Mouse (Mus musculus) heart, embryonic 16.5 days (tissue): ENCODE results near the gene Orc1. TPM values are rescaled to one million over a fixed set of nuclear protein-coding genes. Genes with fewer than 3 reads are reported as not detected.
A peak's percentile ranks its signal among the peaks of the same experiment; 100 is the strongest.

Experiments used
- ATAC-seq: fragments of 200-750 bp; cut with Nextera tagmentation; replicated peaks from 2 replicates; pipeline ENCODE4 v1.8.0; 2017; ENCODE audit warnings: moderate number of reproducible peaks; ENCODE audit not compliant: insufficient read depth, low FRiP score; ENCODE audit errors: extremely low read depth
- H3K27ac ChIP-seq: fragments of 300-500 bp; sonication (generic); 2 replicates; pipeline ENCODE4 v1.5.1; 2014; ENCODE audit warnings: mild to moderate bottlenecking, low read length, control low read depth, moderate library complexity
- H3K27me3 ChIP-seq: fragments of 300-500 bp; sonication (generic); 2 replicates; pipeline ENCODE4 v1.6.1; 2014; ENCODE audit warnings: low read length, mixed read lengths; ENCODE audit not compliant: control insufficient read depth, insufficient read depth
- H3K36me3 ChIP-seq: fragments of 300-500 bp; sonication (generic); 2 replicates; pipeline ENCODE4 v1.6.1; 2014; ENCODE audit not compliant: control insufficient read depth, insufficient read depth
- H3K4me1 ChIP-seq: fragments of 300-500 bp; sonication (generic); 2 replicates; pipeline ENCODE4 v1.6.1; 2014; ENCODE audit warnings: low read length, mixed read lengths; ENCODE audit not compliant: control insufficient read depth, insufficient read depth
- H3K4me2 ChIP-seq: fragments of 300-500 bp; sonication (generic); 2 replicates; pipeline ENCODE4 v1.6.1; 2014; ENCODE audit warnings: low read depth, mild to moderate bottlenecking, control low read depth, low read length
- H3K4me3 ChIP-seq: fragments of 300-500 bp; sonication (generic); 2 replicates; pipeline ENCODE4 v1.5.1; 2014; ENCODE audit warnings: mild to moderate bottlenecking, control low read depth, low read length
- H3K9ac ChIP-seq: fragments of 300-500 bp; sonication (generic); 2 replicates; pipeline ENCODE4 v1.6.1; 2014; ENCODE audit warnings: low read length, control low read depth
- H3K9me3 ChIP-seq: fragments of 300-500 bp; sonication (generic); replicated peaks from 2 replicates; pipeline ENCODE4 v1.6.1; 2016; ENCODE audit warnings: low read length; ENCODE audit not compliant: control insufficient read depth
- WGBS: fragments of 180-500 bp; shearing (Covaris S2); extraction: QIAGEN DNeasy Blood & Tissue Kit; methylation state at CpG from one replicate; pipeline ENCODE4 v1.1.7; 2014; 5-methylcytosine and 5-hydroxymethylcytosine counted together
- polyA plus RNA-seq: library from polyadenylated mRNA; unstranded; fragments of >200 nt; fragmentation: Nextera tagmentation; extraction: Ambion mirVana; gene quantifications from 2 replicates; pipeline ENCODE4 v1.2.1, GENCODE M21; 2015

The Orc1 gene
- polyA plus RNA-seq, result 4.0 and 5.4 TPM in 2 replicates

- Histone ChIP-seq H3K4me1 (peaks cover 11% of the 10 kb centered on the region), H3K27ac (peak within 1 kb of the TSS; percentile 66), H3K36me3 (no peaks in the 10 kb centered on the region), H3K4me3 (peak within 1 kb of the TSS; percentile 71), H3K27me3 (no peaks in the 10 kb centered on the region), H3K4me2 (peak within 1 kb of the TSS; percentile 83), H3K9me3 (no peaks in the 10 kb centered on the region), H3K9ac (peak within 1 kb of the TSS; percentile 75)
- ATAC-seq, result peak; percentile 98
- WGBS, result under 1% methylated on average over 64 of the region's 64 CpGs
These were observed at the start of gene Orc1, which contains the start of gene Prpf38a for GRCm38 (mm10) chr4:108578840-108579742. Gene Orc1, plus strand, starts transcription at chr4:108579423. Gene Prpf38a, minus strand, starts transcription at chr4:108579336.

DNA sequence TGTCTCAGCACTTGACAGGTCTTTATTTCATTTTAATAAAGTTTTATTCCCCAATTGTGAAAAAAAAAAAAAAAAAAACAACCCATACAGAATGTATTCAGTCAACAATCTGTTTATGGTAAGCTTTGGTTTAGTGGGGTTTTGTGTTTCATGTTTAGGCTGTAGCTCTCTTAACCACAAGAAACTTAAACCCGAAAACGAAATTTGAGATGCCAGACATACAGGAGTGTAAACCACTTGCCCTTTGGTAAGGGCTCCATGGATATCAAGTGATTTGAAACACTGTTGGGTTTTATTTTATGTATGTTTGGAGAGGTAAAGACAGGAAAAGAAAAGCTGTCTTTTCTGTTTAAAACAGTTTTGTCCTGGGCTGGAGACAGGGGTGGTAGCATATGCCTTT is 39.5 kb upstream of the Orc1 start:
- H3K27ac ChIP-seq, result no peak overlapping the region
- H3K9ac ChIP-seq, result no peak overlapping the region
- H3K9me3 ChIP-seq, result no peaks in the 10 kb centered on the region
- WGBS, result 94% methylated on average over 2 of the region's 2 CpGs
- H3K27me3 ChIP-seq, result no peaks in the 10 kb centered on the region
- no peak overlapping the region for H3K4me3 ChIP-seq
- peaks cover 12% of the 10 kb centered on the region for H3K36me3 ChIP-seq
- ATAC-seq, result no peak
- H3K4me1 ChIP-seq, result no peaks in the 10 kb centered on the region
- H3K4me2 ChIP-seq, result no peak overlapping the region

GRCm38 (mm10) chr4:108565026-108565425 is 14.2 kb upstream of the Orc1 start:
- Histone ChIP-seq H3K27me3 (no peaks in the 10 kb centered on the region), H3K4me3 (no peak overlapping the region), H3K27ac (no peak overlapping the region), H3K9ac (no peak overlapping the region), H3K36me3 (peaks cover 56% of the 10 kb centered on the region), H3K4me2 (no peak overlapping the region), H3K9me3 (no peaks in the 10 kb centered on the region), H3K4me1 (no peaks in the 10 kb centered on the region)
- no peak for ATAC-seq
- WGBS, result 68% methylated on average over 1 of the region's 1 CpGs

DNA sequence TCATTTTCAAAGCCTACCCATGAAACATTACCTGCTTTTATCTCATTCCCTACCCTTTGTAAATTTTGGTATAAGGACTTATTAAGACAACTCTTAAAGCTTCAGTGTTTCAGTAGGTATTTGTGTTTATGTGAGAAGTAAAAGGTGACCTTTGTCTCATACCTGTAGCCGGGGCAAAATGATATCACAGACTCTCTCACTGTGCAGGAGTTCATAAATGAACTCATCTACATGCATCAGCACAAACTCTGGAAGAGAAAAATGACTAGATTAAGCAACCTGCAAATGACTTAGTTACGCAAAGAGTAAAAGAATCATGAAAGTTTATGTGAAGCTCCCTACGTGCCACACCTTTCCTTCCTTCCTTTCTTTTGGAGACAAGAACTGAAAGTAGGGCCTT is 6.6 kb upstream of the Orc1 start:
- Histone ChIP-seq H3K36me3 (peaks cover 33% of the 10 kb centered on the region), H3K27me3 (no peaks in the 10 kb centered on the region), H3K4me3 (no peak overlapping the region), H3K4me1 (peaks cover 1% of the 10 kb centered on the region; the same call in 1 of the 2 replicates), H3K4me2 (no peak overlapping the region), H3K9me3 (no peaks in the 10 kb centered on the region), H3K9ac (no peak overlapping the region), H3K27ac (no peak overlapping the region)
- no peak for ATAC-seq
- WGBS, result 92% methylated on average over 3 of the region's 3 CpGs

- Histone ChIP-seq H3K9ac (peak overlapping the region; percentile 72), H3K27me3 (no peaks in the 10 kb centered on the region), H3K27ac (peak overlapping the region; percentile 58), H3K36me3 (no peaks in the 10 kb centered on the region), H3K4me2 (peak overlapping the region; percentile 83), H3K9me3 (no peaks in the 10 kb centered on the region), H3K4me1 (peaks cover 11% of the 10 kb centered on the region), H3K4me3 (peak overlapping the region; percentile 71)
- WGBS, result under 1% methylated on average over 16 of the region's 16 CpGs
- peak; percentile 7; the same call in 1 of the 2 replicates for ATAC-seq
These were observed 654 bp downstream of the Orc1 start for GRCm38 (mm10) chr4:108579743-108580411.

DNA sequence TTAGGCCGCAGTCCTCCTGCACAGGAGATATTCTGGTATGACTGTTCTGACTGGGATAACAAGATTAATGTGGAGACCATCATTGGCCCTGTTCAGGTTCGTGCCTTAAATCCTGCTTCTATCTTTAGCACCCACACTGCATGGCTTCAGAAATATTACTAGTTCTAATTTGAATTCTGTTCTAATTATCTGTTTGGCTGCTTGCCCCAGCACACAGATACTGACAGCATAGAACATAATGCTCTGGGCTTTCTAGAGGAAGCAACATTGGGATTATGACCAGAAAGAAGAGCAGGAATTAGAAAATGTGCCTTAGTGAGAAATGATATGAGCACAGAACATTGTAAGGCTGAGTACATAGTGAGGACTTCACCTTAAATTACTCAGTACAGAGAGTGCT is 14.2 kb downstream of the Orc1 start:
- no peaks in the 10 kb centered on the region for H3K9me3 ChIP-seq
- WGBS, result 46% methylated on average over 2 of the region's 2 CpGs
- H3K9ac ChIP-seq, result no peak overlapping the region
- no peak overlapping the region for H3K4me3 ChIP-seq
- H3K27ac ChIP-seq, result peak overlapping the region; percentile 40; the same call in 1 of the 2 replicates
- no peak overlapping the region; the same call in 1 of the 2 replicates for H3K4me2 ChIP-seq
- H3K4me1 ChIP-seq, result peaks cover 11% of the 10 kb centered on the region; the same call in 1 of the 2 replicates
- H3K27me3 ChIP-seq, result no peaks in the 10 kb centered on the region
- ATAC-seq, result no peak
- H3K36me3 ChIP-seq, result peaks cover 2% of the 10 kb centered on the region; the same call in 1 of the 2 replicates

DNA sequence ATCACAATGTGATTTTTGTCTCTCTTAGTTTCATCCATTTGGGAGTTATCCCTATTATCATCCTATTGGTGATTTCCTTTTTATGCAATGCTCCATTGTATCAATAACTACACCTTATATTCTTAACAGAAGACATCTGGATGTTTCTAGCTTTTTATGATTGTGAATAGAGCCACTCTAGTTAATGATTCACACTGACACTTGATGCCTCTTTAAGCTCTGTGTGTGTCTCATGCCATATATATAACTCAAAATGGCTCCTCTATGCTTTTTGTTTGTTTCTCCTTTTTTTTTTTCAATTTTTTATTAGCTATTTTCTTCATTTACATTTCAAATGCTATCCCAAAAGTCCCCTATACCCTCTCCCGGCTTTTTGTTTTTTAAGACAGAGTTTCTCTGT is 16.6 kb downstream of the Orc1 start:
- ATAC-seq, result no peak
- Histone ChIP-seq H3K9ac (no peak overlapping the region), H3K9me3 (no peaks in the 10 kb centered on the region), H3K4me1 (peaks cover 11% of the 10 kb centered on the region; the same call in 1 of the 2 replicates), H3K4me3 (no peak overlapping the region), H3K27me3 (no peaks in the 10 kb centered on the region), H3K4me2 (no peak overlapping the region), H3K36me3 (peaks cover 9% of the 10 kb centered on the region), H3K27ac (no peak overlapping the region)
- 79% methylated on average over 1 of the region's 1 CpGs for WGBS

DNA sequence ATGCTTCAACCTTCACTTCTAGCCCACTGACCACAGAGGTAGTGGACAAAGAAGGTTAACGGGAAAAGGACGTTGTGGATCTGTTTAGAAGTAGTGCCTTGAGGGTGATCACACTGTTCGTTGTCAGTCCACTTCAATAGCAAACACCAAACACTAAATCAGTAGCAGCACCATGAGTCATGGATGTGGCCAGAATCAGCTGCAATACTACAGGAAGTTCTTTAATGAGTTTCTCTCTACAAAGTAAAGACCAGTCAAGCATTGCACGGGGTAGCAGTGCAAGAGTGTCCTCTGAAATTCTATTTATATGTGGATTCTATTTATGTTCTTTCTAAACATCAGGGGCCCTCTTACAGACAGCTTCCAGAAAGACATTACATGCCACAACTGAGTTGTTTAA is 19.1 kb downstream of the Orc1 start:
- H3K4me1 ChIP-seq, result peaks cover 6% of the 10 kb centered on the region; the same call in 1 of the 2 replicates
- H3K9me3 ChIP-seq, result 0 out of 2 replicates have a peak, but pooled peaks cover 2% of the 10 kb centered on the region
- no peak for ATAC-seq
- peaks cover 19% of the 10 kb centered on the region for H3K36me3 ChIP-seq
- WGBS, result 72% methylated on average over 4 of the region's 4 CpGs
- no peak overlapping the region for H3K9ac ChIP-seq
- H3K27me3 ChIP-seq, result no peaks in the 10 kb centered on the region
- H3K27ac ChIP-seq, result no peak overlapping the region
- H3K4me3 ChIP-seq, result no peak overlapping the region
- no peak overlapping the region for H3K4me2 ChIP-seq
